Mouse (Mus musculus): ENCODE measurements around the gene Deup1.

DNA sequence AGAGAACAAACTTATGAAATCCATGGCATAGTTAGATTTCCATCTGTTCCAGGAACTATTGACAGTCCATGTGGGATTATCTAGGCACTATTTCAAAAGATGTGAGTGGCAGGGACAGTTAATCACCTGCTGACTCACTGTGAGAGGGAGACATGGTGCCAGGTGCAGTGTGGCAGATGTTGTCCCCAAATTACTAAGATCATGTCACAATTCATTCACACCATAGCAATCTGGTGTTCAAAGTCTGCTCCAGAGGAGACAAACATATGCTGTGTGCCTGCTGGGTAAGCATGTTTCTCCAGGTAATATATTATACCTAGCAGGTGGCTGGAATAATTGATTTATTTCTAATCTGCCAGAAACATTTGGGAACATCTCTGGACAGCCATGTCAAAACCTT, 25.3 kb upstream of the Deup1 start:
- TF ChIP-seq CTCF (IDR thresholded peaks at IDR 0.05) (no peak), POLR2A (IDR thresholded peaks at IDR 0.05; ENCODE audit: insufficient read depth, low read depth, low read length) (no peak), EP300 (IDR thresholded peaks at IDR 0.05; ENCODE audit: insufficient read depth, low read depth, low read length) (no peak)

All from heart, adult 2 months (tissue).